Mouse (Mus musculus) liver, postnatal 0 days (tissue): ENCODE measurements at regions not wholly inside any gene's neighbourhood (a gene's known extent, or its start where the extent isn't known, plus 50 kb on each side); places are given as distances from the start of the nearest gene placed in this dataset.

Experiments used
- ATAC-seq: fragments of 200-750 bp; cut with Nextera tagmentation; 2 replicates; pipeline ENCODE4 v1.8.0; 2017; ENCODE audit warnings: mild to moderate bottlenecking, moderate library complexity
- DNase-seq: peaks from one replicate; pipeline ENCODE4 v3.0.0-alpha.2; 2016
- H3K27ac ChIP-seq: fragments of 300-500 bp; sonication (generic); 2 replicates; pipeline ENCODE4 v1.5.1; 2014; ENCODE audit warnings: antibody characterized with exemption, moderate library complexity, mild to moderate bottlenecking, low read depth
- H3K27me3 ChIP-seq: fragments of 300-500 bp; sonication (generic); 2 replicates; pipeline ENCODE4 v1.6.1; 2014; ENCODE audit warnings: low read length, control low read depth, mixed read lengths; ENCODE audit not compliant: insufficient read depth
- H3K36me3 ChIP-seq: fragments of 300-500 bp; sonication (generic); replicated peaks from 2 replicates; pipeline ENCODE4 v1.6.1; 2014; ENCODE audit warnings: mild to moderate bottlenecking, control low read depth, low read length, moderate library complexity, mixed read lengths; ENCODE audit not compliant: insufficient read depth
- H3K4me1 ChIP-seq: fragments of 300-500 bp; sonication (generic); 2 replicates; pipeline ENCODE4 v1.6.1; 2014; ENCODE audit warnings: antibody characterized with exemption, mild to moderate bottlenecking, control low read depth; ENCODE audit not compliant: insufficient read depth
- H3K4me2 ChIP-seq: fragments of 300-500 bp; sonication (generic); 2 replicates; pipeline ENCODE4 v1.6.1; 2014; ENCODE audit warnings: low read depth, mild to moderate bottlenecking, low read length, moderate library complexity, mixed read lengths
- H3K4me3 ChIP-seq: fragments of 300-500 bp; sonication (generic); 2 replicates; pipeline ENCODE4 v1.5.1; 2014; ENCODE audit warnings: low read depth, low read length
- H3K9ac ChIP-seq: fragments of 300-500 bp; sonication (generic); replicated peaks from 2 replicates; pipeline ENCODE4 v1.6.1; 2014; ENCODE audit warnings: mild to moderate bottlenecking, moderate library complexity
- H3K9me3 ChIP-seq: fragments of 300-500 bp; sonication (generic); 2 replicates; pipeline ENCODE4 v1.6.1; 2016; ENCODE audit warnings: mild to moderate bottlenecking, control low read depth, low read length, mixed read lengths
- CTCF ChIP-seq: sonication (generic); IDR thresholded peaks from 2 replicates; pipeline ENCODE4 v1.5.1; 2016; ENCODE audit warnings: antibody characterized with exemption, low read depth
- EP300 ChIP-seq: IDR thresholded peaks from 2 replicates; pipeline ENCODE4 v1.6.1; 2016; ENCODE audit warnings: antibody characterized with exemption, low read depth, mild to moderate bottlenecking
- WGBS: fragments of 180-500 bp; shearing (Covaris S2); extraction: QIAGEN DNeasy Blood & Tissue Kit; methylation state at CpG from one replicate; pipeline ENCODE4 v1.1.7; 2014; ENCODE audit not compliant: insufficient replicate concordance; 5-methylcytosine and 5-hydroxymethylcytosine counted together

DNA sequence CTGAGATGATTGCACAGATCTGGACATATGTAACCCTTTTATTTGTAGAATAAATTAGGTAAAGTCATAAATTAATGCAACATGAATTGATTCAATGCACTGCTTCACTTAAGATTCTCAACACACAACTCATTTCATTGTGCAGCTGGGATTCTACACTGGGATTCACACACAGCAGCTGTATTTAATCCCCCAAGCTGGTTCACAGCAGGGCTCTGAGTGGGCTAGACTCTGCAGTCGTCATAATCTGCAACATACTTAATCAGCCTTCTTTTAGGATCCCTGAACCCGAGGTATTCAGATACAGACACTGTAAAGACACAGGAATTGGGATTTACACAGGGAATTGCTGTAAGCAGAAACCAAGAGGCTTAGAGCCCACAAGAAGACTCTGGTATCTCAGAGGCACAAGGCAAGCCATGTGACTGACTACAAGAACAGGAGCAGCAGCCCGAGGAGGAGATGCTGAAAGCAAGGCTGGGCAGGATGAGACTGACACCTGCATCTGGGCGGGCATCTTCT is 135.7 kb downstream of the Raet1d start:
- Histone ChIP-seq H3K4me2 (no peak overlapping the region), H3K4me3 (no peak overlapping the region), H3K36me3 (no peaks in the 10 kb centered on the region), H3K27ac (no peak overlapping the region), H3K9ac (no peak overlapping the region), H3K4me1 (no peaks in the 10 kb centered on the region), H3K9me3 (no peaks in the 10 kb centered on the region), H3K27me3 (no peaks in the 10 kb centered on the region)
- TF ChIP-seq EP300 (no peak), CTCF (no peak)
- DNase-seq (no peak), ATAC-seq (no peak)
- 44% methylated on average over 4 of the region's 4 CpGs for WGBS
